Mouse (Mus musculus): Measurements from ENCODE around the gene Tunar.

The Tunar gene

GRCm38 (mm10) chr12:105398172-105398571 is 64.5 kb downstream of the Tunar start:
- DNase-seq (ENCODE audit: low spot score in 2 of 2) = no peak

DNA sequence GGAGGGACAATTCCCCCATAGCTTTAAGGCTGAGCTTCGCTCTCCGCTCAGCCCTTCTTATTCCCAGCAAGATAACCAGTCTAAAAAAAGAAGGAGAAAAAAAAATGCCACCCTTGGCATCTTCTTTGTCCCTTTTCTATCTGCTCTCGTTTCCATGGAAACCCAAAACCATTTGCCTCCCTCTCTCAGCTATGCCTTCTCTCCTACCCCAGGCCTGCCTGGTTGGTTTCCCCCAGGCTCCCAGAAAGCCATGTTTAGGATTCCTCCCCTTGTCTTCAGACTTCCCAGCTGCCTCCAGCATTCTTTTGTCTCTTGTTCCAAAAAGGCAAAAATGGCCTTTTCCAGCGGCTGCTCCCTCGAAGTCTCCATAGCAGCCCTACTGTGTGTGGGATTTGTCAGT is 70.1 kb downstream of the Tunar start:
- DNase-seq (ENCODE audit: low spot score in 2 of 2) = no peak

DNA sequence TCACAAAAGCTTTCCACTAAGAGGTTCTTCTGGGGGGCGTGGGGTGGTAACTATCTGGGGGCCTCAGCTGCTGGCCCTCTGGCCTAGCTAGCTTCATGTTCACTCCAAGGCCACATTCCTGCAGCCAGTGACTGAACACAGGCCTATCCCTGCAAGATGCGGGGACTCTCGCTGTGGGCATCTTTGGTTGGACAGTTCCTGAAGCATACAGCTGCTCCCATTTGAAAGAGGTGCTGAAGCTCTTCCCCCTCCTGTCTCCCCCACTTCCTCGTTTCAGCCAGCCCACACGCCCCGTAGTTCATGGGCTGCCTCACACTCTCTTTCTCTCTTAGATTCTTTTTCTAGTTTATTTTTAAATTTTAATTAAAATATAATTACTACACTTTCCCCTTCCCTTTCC is 72.3 kb downstream of the Tunar start:
- DNase-seq (ENCODE audit: low spot score in 2 of 2) = no peak

DNA sequence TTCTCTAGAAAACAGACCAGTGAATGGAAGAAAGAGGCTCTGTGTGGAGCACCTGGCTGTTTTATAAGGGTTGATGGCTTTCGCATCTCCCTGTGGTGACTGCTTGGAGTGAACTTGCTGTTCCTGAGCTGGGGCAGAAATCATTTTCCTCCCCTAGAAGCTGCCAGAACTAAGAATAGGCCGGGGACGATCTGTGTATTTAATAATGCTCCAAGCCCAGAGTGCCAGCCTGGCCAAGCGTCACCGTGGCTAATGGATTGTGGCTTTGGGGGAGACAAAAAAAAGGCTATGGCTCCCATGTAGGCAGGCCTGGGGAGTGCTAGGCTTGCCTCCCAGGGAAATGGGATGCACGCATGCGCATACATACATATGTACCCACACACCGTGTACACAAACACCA is 80.2 kb downstream of the Tunar start:
- no peak for DNase-seq (ENCODE audit: low spot score in 2 of 2)

DNA sequence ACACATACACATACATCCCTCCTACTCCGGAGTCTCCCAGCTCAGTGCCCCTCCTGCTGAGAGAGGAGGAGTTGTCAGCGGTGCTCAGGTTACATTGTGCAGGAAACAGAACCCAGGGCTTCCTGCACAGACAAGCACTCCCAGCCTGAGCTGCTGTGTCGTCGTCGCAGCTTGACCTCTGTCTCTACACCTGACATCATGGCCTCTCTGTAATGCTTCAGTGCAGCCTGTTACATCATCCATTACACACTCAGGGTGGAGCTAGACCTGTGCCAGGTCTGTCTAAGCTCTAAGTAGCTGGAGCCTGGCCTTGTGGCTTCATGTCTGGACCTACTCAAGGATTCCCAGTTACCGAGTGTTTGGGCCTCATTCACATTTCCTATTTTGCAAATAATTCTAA is 86.8 kb downstream of the Tunar start:
- DNase-seq (ENCODE audit: low spot score in 2 of 2) = no peak

DNA sequence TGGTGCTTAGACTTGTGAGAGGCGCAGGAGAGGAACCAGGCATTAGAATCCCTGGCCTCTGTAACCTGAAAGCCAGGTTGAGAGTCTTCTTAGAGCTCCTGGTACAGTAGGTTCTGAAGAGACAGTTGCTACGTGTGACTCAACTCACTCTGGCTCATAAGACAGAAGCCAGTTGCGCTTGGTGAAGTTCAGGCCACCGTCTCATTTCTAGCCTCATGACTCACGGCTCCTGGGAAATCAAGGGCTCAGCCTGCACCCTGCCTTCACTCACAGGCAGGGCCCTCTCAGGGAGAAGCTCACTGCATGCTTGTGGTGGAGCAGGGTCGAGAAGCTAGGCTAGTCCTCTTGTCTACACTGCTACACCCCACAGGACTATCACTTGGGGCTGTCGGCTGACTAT is 92.9 kb downstream of the Tunar start:
- DNase-seq (ENCODE audit: low spot score in 2 of 2) = no peak

- peak; percentile 65 to 77 for DNase-seq (ENCODE audit: low spot score in 2 of 2)
These were observed 93.5 kb downstream of the Tunar start for GRCm38 (mm10) chr12:105427039-105427757.

DNA sequence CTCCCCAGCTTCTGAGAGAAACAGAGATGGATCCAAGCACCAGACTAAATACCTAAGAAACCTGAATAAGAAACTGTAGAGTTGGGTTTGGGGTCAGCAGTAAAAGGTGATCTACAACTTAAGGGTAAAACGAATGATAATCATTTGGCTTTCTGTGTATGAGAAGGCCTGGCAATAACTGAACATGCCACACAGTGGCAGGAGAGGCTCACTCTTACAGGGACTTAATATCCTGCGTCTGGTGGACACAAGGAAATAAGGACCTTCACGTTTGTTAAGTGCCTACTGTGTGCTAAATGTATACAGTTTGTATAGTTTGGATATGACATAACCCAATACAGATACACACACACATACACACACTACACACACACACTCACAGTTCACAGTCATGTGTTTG is 98.2 kb downstream of the Tunar start:
- no peak for DNase-seq (ENCODE audit: low spot score in 2 of 2)

GRCm38 (mm10) chr12:105432807-105433206 is 99.1 kb downstream of the Tunar start:
- no peak for DNase-seq (ENCODE audit: low spot score in 2 of 2)

Measured in frontal cortex, postnatal 10 days (tissue).